Mouse (Mus musculus) kidney, embryonic 15.5 days (tissue): ENCODE data around the gene Gm21985. TPM values are rescaled to one million over a fixed set of nuclear protein-coding genes. Genes with fewer than 3 reads are reported as not detected.
"Not testable (repeated sequence)": the region's sequence is repeated elsewhere in the genome, so short reads cannot be mapped to it uniquely, and the experiment has no call there.

ENCODE experiments used
- ATAC-seq: fragments of 200-750 bp; cut with Nextera tagmentation; replicated peaks from 2 replicates; pipeline ENCODE4 v1.8.0; 2017; ENCODE audit warnings: moderate TSS enrichment; ENCODE audit not compliant: low FRiP score
- H3K27ac ChIP-seq: fragments of 300-500 bp; sonication (generic); 2 replicates; pipeline ENCODE4 v1.5.1; 2015; ENCODE audit warnings: mild to moderate bottlenecking, inconsistent platforms
- H3K27me3 ChIP-seq: fragments of 300-500 bp; sonication (generic); 2 replicates; pipeline ENCODE4 v1.6.1; 2015; ENCODE audit warnings: inconsistent platforms
- H3K36me3 ChIP-seq: fragments of 300-500 bp; sonication (generic); 2 replicates; pipeline ENCODE4 v1.6.1; 2015; ENCODE audit warnings: inconsistent platforms
- H3K4me1 ChIP-seq: fragments of 300-500 bp; sonication (generic); 2 replicates; pipeline ENCODE4 v1.6.1; 2015; ENCODE audit warnings: inconsistent platforms
- H3K4me2 ChIP-seq: fragments of 300-500 bp; sonication (generic); 2 replicates; pipeline ENCODE4 v1.6.1; 2015; ENCODE audit warnings: moderate library complexity, mild to moderate bottlenecking, inconsistent platforms
- H3K4me3 ChIP-seq: fragments of 300-500 bp; sonication (generic); replicated peaks from 2 replicates; pipeline ENCODE4 v1.5.1; 2015; ENCODE audit warnings: mild to moderate bottlenecking, inconsistent platforms
- H3K9ac ChIP-seq: fragments of 300-500 bp; sonication (generic); 2 replicates; pipeline ENCODE4 v1.6.1; 2015; ENCODE audit warnings: mild to moderate bottlenecking, inconsistent platforms
- H3K9me3 ChIP-seq: fragments of 300-500 bp; sonication (generic); replicated peaks from 2 replicates; pipeline ENCODE4 v1.6.1; 2016; ENCODE audit warnings: inconsistent platforms
- WGBS: fragments of 180-500 bp; shearing (Covaris S2); methylation state at CpG from one replicate; pipeline ENCODE4 v1.1.7; 2015; ENCODE audit warnings: mixed read lengths; 5-methylcytosine and 5-hydroxymethylcytosine counted together
- polyA plus RNA-seq: library from polyadenylated mRNA; unstranded; fragments of >200 nt; fragmentation: Nextera tagmentation; extraction: Ambion mirVana; gene quantifications from 2 replicates; pipeline ENCODE4 v1.2.1, GENCODE M21; 2015

The Gm21985 gene
- polyA plus RNA-seq, 1 experiment from 2014 or later = not detected

GRCm38 (mm10) chr2:112267547-112268269 lies 1.6 kb downstream of the Gm21985 start:
- H3K4me1 ChIP-seq = peaks cover 28% of the 10 kb centered on the region
- H3K4me2 ChIP-seq = peak overlapping the region; percentile 78
- H3K9ac ChIP-seq = no peak overlapping the region
- H3K4me3 ChIP-seq = peak overlapping the region; percentile 89
- H3K36me3 ChIP-seq = no peaks in the 10 kb centered on the region
- H3K27ac ChIP-seq = no peak overlapping the region
- 62% methylated on average over 8 of the region's 8 CpGs for WGBS
- ATAC-seq = no peak
- no peaks in the 10 kb centered on the region for H3K9me3 ChIP-seq
- H3K27me3 ChIP-seq = no peaks in the 10 kb centered on the region

- H3K27me3 ChIP-seq = no peaks in the 10 kb centered on the region
- peaks cover 15% of the 10 kb centered on the region for H3K4me1 ChIP-seq
- H3K9me3 ChIP-seq = no peaks in the 10 kb centered on the region
- H3K36me3 ChIP-seq = 0 out of 2 replicates have a peak, but pooled peaks cover 2% of the 10 kb centered on the region
- no peak overlapping the region for H3K4me3 ChIP-seq
- no peak overlapping the region for H3K27ac ChIP-seq
- H3K4me2 ChIP-seq = no peak overlapping the region
- no peak overlapping the region for H3K9ac ChIP-seq
- WGBS = 90% methylated on average over 2 of the region's 2 CpGs
- ATAC-seq = no peak
Measured at GRCm38 (mm10) chr2:112270011-112270410, 3.9 kb downstream of the Gm21985 start.

GRCm38 (mm10) chr2:112272909-112273308 lies 6.8 kb downstream of the Gm21985 start:
- Histone ChIP-seq H3K9ac (no peak overlapping the region), H3K36me3 (0 out of 2 replicates have a peak, but pooled peaks cover 2% of the 10 kb centered on the region), H3K27me3 (no peaks in the 10 kb centered on the region), H3K4me3 (no peak overlapping the region), H3K4me1 (0 out of 2 replicates have a peak, but pooled peaks cover 5% of the 10 kb centered on the region), H3K27ac (no peak overlapping the region), H3K4me2 (no peak overlapping the region), H3K9me3 (no peaks in the 10 kb centered on the region)
- ATAC-seq = no peak
- WGBS = 87% methylated on average over 2 of the region's 2 CpGs

- H3K27me3 ChIP-seq = no peaks in the 10 kb centered on the region
- no peak for ATAC-seq
- WGBS = 93% methylated on average over 6 of the region's 6 CpGs
- no peak overlapping the region for H3K4me2 ChIP-seq
- no peaks in the 10 kb centered on the region for H3K9me3 ChIP-seq
- H3K36me3 ChIP-seq = 0 out of 2 replicates have a peak, but pooled peaks cover 2% of the 10 kb centered on the region
- H3K27ac ChIP-seq = no peak overlapping the region
- 0 out of 2 replicates have a peak, but pooled peaks cover 2% of the 10 kb centered on the region for H3K4me1 ChIP-seq
- no peak overlapping the region for H3K9ac ChIP-seq
- no peak overlapping the region for H3K4me3 ChIP-seq
Measured at GRCm38 (mm10) chr2:112273474-112273873, 7.4 kb downstream of the Gm21985 start.

GRCm38 (mm10) chr2:112276870-112277269 lies 10.8 kb downstream of the Gm21985 start:
- Histone ChIP-seq H3K9me3 (no peaks in the 10 kb centered on the region), H3K36me3 (0 out of 2 replicates have a peak, but pooled peaks cover 2% of the 10 kb centered on the region), H3K27me3 (no peaks in the 10 kb centered on the region), H3K4me3 (no peak overlapping the region), H3K9ac (no peak overlapping the region), H3K27ac (no peak overlapping the region), H3K4me2 (no peak overlapping the region), H3K4me1 (no peaks in the 10 kb centered on the region)
- 82% methylated on average over 3 of the region's 3 CpGs for WGBS
- ATAC-seq = no peak; the same call in 1 of the 2 replicates

GRCm38 (mm10) chr2:112282846-112283245 lies 16.7 kb downstream of the Gm21985 start:
- H3K4me2 ChIP-seq = no peak overlapping the region
- H3K4me1 ChIP-seq = peaks cover 5% of the 10 kb centered on the region; the same call in 1 of the 2 replicates
- 83% methylated on average over 1 of the region's 1 CpGs for WGBS
- no peaks in the 10 kb centered on the region for H3K9me3 ChIP-seq
- no peak overlapping the region for H3K9ac ChIP-seq
- H3K27ac ChIP-seq = no peak overlapping the region
- H3K27me3 ChIP-seq = no peaks in the 10 kb centered on the region
- no peak overlapping the region for H3K4me3 ChIP-seq
- no peak for ATAC-seq
- no peaks in the 10 kb centered on the region for H3K36me3 ChIP-seq

GRCm38 (mm10) chr2:112284363-112285030 lies 18.4 kb downstream of the Gm21985 start:
- no peaks in the 10 kb centered on the region for H3K36me3 ChIP-seq
- H3K27ac ChIP-seq = peak overlapping the region; percentile 19
- peak overlapping the region; percentile 71 for H3K4me2 ChIP-seq
- H3K9me3 ChIP-seq = no peaks in the 10 kb centered on the region
- H3K4me1 ChIP-seq = peaks cover 5% of the 10 kb centered on the region; the same call in 1 of the 2 replicates
- peak overlapping the region; percentile 47 for H3K4me3 ChIP-seq
- peak overlapping the region; percentile 48 for H3K9ac ChIP-seq
- peak; percentile 98 for ATAC-seq
- H3K27me3 ChIP-seq = no peaks in the 10 kb centered on the region
- under 1% methylated on average over 21 of the region's 21 CpGs for WGBS

- H3K9me3 ChIP-seq = no peaks in the 10 kb centered on the region
- no peaks in the 10 kb centered on the region for H3K36me3 ChIP-seq
- H3K4me2 ChIP-seq = peak overlapping the region; percentile 71
- no peak for ATAC-seq
- H3K4me1 ChIP-seq = peaks cover 5% of the 10 kb centered on the region; the same call in 1 of the 2 replicates
- peak overlapping the region; percentile 47 for H3K4me3 ChIP-seq
- WGBS = 55% methylated on average over 6 of the region's 6 CpGs
- H3K9ac ChIP-seq = peak overlapping the region; percentile 48; the same call in 1 of the 2 replicates
- no peak overlapping the region for H3K27ac ChIP-seq
- no peaks in the 10 kb centered on the region for H3K27me3 ChIP-seq
Measured at GRCm38 (mm10) chr2:112285031-112285390, 18.9 kb downstream of the Gm21985 start.

GRCm38 (mm10) chr2:112286062-112286461 lies 19.9 kb downstream of the Gm21985 start:
- not testable (repeated sequence) for H3K9me3 ChIP-seq, H3K36me3 ChIP-seq, H3K4me1 ChIP-seq, H3K4me2 ChIP-seq, H3K27ac ChIP-seq, H3K4me3 ChIP-seq, H3K27me3 ChIP-seq, H3K9ac ChIP-seq, ATAC-seq
- WGBS = 94% methylated on average over 1 of the region's 1 CpGs

- Histone ChIP-seq H3K9ac (no peak overlapping the region), H3K4me1 (peaks cover 5% of the 10 kb centered on the region; the same call in 1 of the 2 replicates), H3K27me3 (no peaks in the 10 kb centered on the region), H3K4me2 (no peak overlapping the region), H3K4me3 (no peak overlapping the region), H3K9me3 (no peaks in the 10 kb centered on the region), H3K36me3 (no peaks in the 10 kb centered on the region), H3K27ac (no peak overlapping the region)
- no peak for ATAC-seq
- 72% methylated on average over 4 of the region's 4 CpGs for WGBS
Measured at GRCm38 (mm10) chr2:112287059-112287458, 20.9 kb downstream of the Gm21985 start.

- H3K9me3 ChIP-seq = no peaks in the 10 kb centered on the region
- no peaks in the 10 kb centered on the region for H3K4me1 ChIP-seq
- H3K4me3 ChIP-seq = no peak overlapping the region
- no peaks in the 10 kb centered on the region for H3K27me3 ChIP-seq
- WGBS = 82% methylated on average over 3 of the region's 3 CpGs
- no peak overlapping the region for H3K27ac ChIP-seq
- no peak overlapping the region for H3K4me2 ChIP-seq
- no peaks in the 10 kb centered on the region for H3K36me3 ChIP-seq
- ATAC-seq = no peak
- H3K9ac ChIP-seq = no peak overlapping the region
Measured at GRCm38 (mm10) chr2:112289507-112289906, 23.4 kb downstream of the Gm21985 start.

GRCm38 (mm10) chr2:112292823-112293222 lies 26.7 kb downstream of the Gm21985 start:
- Histone ChIP-seq H3K4me2 (no peak overlapping the region), H3K4me1 (no peaks in the 10 kb centered on the region), H3K9ac (no peak overlapping the region), H3K9me3 (no peaks in the 10 kb centered on the region), H3K27me3 (no peaks in the 10 kb centered on the region), H3K36me3 (no peaks in the 10 kb centered on the region), H3K27ac (no peak overlapping the region), H3K4me3 (no peak overlapping the region)
- no peak for ATAC-seq
- 92% methylated on average over 2 of the region's 2 CpGs for WGBS
